Mouse (Mus musculus) ES-E14 (cell line): ENCODE results near the gene Ahcyl1. TPM values are rescaled to one million over a fixed set of nuclear protein-coding genes. Genes with fewer than 3 reads are reported as not detected.

Experiments
- DNase-seq: peaks from one replicate; pipeline ENCODE4 v3.0.0-alpha.2; 2013; ENCODE audit warnings: low read depth, low spot score
- H3K27ac ChIP-seq: 2 replicates; pipeline ENCODE4 v1.5.1; 2012; ENCODE audit warnings: low read depth, mild to moderate bottlenecking, low read length, moderate library complexity, mixed read lengths; ENCODE audit not compliant: poor library complexity, insufficient read depth, severe bottlenecking
- H3K36me3 ChIP-seq: 2 replicates; pipeline ENCODE4 v1.6.1; 2012; ENCODE audit warnings: mild to moderate bottlenecking, low read length, moderate library complexity, mixed read lengths; ENCODE audit not compliant: control insufficient read depth, poor library complexity, insufficient read depth, severe bottlenecking
- H3K4me1 ChIP-seq, 2 experiments: fragments of 150-350 bp in 1 of 2; sonication (generic) in 1 of 2; 2 replicates each; pipeline ENCODE4 v1.6.1; 2012; ENCODE audit warnings: low read length in 2 of 2, mild to moderate bottlenecking in 1 of 2, mixed read lengths in 1 of 2; ENCODE audit not compliant: control insufficient read depth in 2 of 2, insufficient read depth in 2 of 2, poor library complexity in 1 of 2
- H3K4me3 ChIP-seq, 2 experiments: fragments of 150-350 bp in 1 of 2; sonication (generic) in 1 of 2; 2 replicates each; pipeline ENCODE4 v1.5.1; 2012; ENCODE audit warnings: low read length in 2 of 2, low read depth in 1 of 2, mild to moderate bottlenecking in 1 of 2, mixed read lengths in 1 of 2; ENCODE audit not compliant: insufficient read depth in 1 of 2, poor library complexity in 1 of 2, severe bottlenecking in 1 of 2
- H3K9ac ChIP-seq: 2 replicates; pipeline ENCODE4 v1.6.1; 2012; ENCODE audit warnings: low read depth, mild to moderate bottlenecking, low read length, mixed read lengths; ENCODE audit not compliant: poor library complexity, insufficient read depth, severe bottlenecking
- H3K9me3 ChIP-seq: fragments of 150-350 bp; sonication (generic); 2 replicates; pipeline ENCODE4 v1.6.1; 2012; ENCODE audit warnings: low read depth, mild to moderate bottlenecking, low read length; ENCODE audit not compliant: control insufficient read depth, insufficient read depth
- CHD2 ChIP-seq: IDR thresholded peaks from 2 replicates; pipeline ENCODE4 v1.6.1; 2014; ENCODE audit warnings: mild to moderate bottlenecking, low read depth, low read length, inconsistent platforms
- HCFC1 ChIP-seq: IDR thresholded peaks from 2 replicates; pipeline ENCODE4 v1.6.1; 2012; ENCODE audit warnings: low read length, inconsistent platforms, borderline replicate concordance; ENCODE audit not compliant: insufficient read depth
- MAFK ChIP-seq: IDR thresholded peaks from 2 replicates; pipeline ENCODE4 v1.6.1; 2014; ENCODE audit warnings: mild to moderate bottlenecking, low read depth, low read length, inconsistent platforms; ENCODE audit not compliant: insufficient read depth
- ZC3H11A ChIP-seq: IDR thresholded peaks from 2 replicates; pipeline ENCODE4 v1.6.1; 2012; ENCODE audit warnings: low read depth, mild to moderate bottlenecking, inconsistent platforms, low read length, borderline replicate concordance
- ZNF384 ChIP-seq: IDR thresholded peaks from 2 replicates; pipeline ENCODE4 v1.6.1; 2012; ENCODE audit warnings: low read depth, low read length, inconsistent platforms
- in situ Hi-C, 2 experiments: fragments of 600-800 bp; cut with MboI; formaldehyde crosslinking; loops; one replicate each; pipeline ENCODE4 v1.15.1; 2025; ENCODE audit warnings: low sequenced_read_pairs in 2 of 2, inconsistent platforms in 1 of 2; ENCODE audit not compliant: unreplicated experiment in 2 of 2
- total RNA-seq: library from RNA; depleted of rRNA; stranded (reverse); fragments of 300-350 nt; gene quantifications from 2 replicates; pipeline ENCODE4 v1.2.3, GENCODE M21; 2012

The Ahcyl1 gene
- total RNA-seq, 1 experiment, result 38.2 TPM

- in situ Hi-C loops, result no loop called here
- Histone ChIP-seq H3K36me3 (peaks cover 38% of the 10 kb centered on the region), H3K4me1 (no peaks in the 10 kb centered on the region)
Observed at GRCm38 (mm10) chr3:107625536-107625935, 70.8 kb downstream of the Ahcyl1 start.

GRCm38 (mm10) chr3:107624424-107624823, 71.9 kb downstream of the Ahcyl1 start:
- H3K4me3 ChIP-seq, result no peak overlapping the region
- TF ChIP-seq HCFC1, result no peak
- no peak for TF ChIP-seq MAFK
- TF ChIP-seq ZC3H11A, result no peak
- TF ChIP-seq CHD2, result no peak
- TF ChIP-seq ZNF384, result no peak
- no peak overlapping the region for H3K27ac ChIP-seq
- H3K9ac ChIP-seq, result no peak overlapping the region
- H3K4me1 ChIP-seq, result no peaks in the 10 kb centered on the region
- H3K36me3 ChIP-seq, result peaks cover 44% of the 10 kb centered on the region
- H3K9me3 ChIP-seq, result no peaks in the 10 kb centered on the region
- in situ Hi-C loops, result no loop called here
- DNase-seq, result no peak

More at GRCm38 (mm10) chr3:107625536-107625935, 70.8 kb downstream of the Ahcyl1 start:
- Histone ChIP-seq H3K9me3 (no peaks in the 10 kb centered on the region), H3K27ac (no peak overlapping the region), H3K9ac (no peak overlapping the region), H3K4me3 (no peak overlapping the region)
- TF ChIP-seq HCFC1 (no peak), MAFK (no peak), CHD2 (no peak), ZNF384 (no peak), ZC3H11A (no peak)
- DNase-seq, result no peak

- DNase-seq, result no peak
- Histone ChIP-seq H3K36me3 (peaks cover 52% of the 10 kb centered on the region), H3K27ac (no peak overlapping the region), H3K9ac (no peak overlapping the region), H3K4me3 (no peak overlapping the region), H3K9me3 (no peaks in the 10 kb centered on the region), H3K4me1 (no peaks in the 10 kb centered on the region)
- in situ Hi-C loops, result no loop called here
- TF ChIP-seq ZC3H11A (no peak), ZNF384 (no peak), HCFC1 (no peak), MAFK (no peak), CHD2 (no peak)
Observed at GRCm38 (mm10) chr3:107622537-107622936, 73.8 kb downstream of the Ahcyl1 start.

- Histone ChIP-seq H3K36me3 (peaks cover 47% of the 10 kb centered on the region), H3K4me1 (no peaks in the 10 kb centered on the region), H3K9ac (no peak overlapping the region), H3K27ac (no peak overlapping the region), H3K9me3 (no peaks in the 10 kb centered on the region), H3K4me3 (no peak overlapping the region)
- no peak for TF ChIP-seq CHD2
- no peak for TF ChIP-seq ZNF384
- TF ChIP-seq HCFC1, result no peak
- no peak for TF ChIP-seq ZC3H11A
- no peak for TF ChIP-seq MAFK
- in situ Hi-C loops, result no loop called here
- DNase-seq, result no peak
Observed at GRCm38 (mm10) chr3:107621286-107622075, 74.9 kb downstream of the Ahcyl1 start.
